Mouse (Mus musculus): ENCODE measurements around the gene Ranbp3. TPM values are rescaled to one million over a fixed set of nuclear protein-coding genes. Genes with fewer than 3 reads are reported as not detected.
A peak's percentile ranks its signal among the peaks of the same experiment; 100 is the strongest.

The Ranbp3 gene
- total and polyA plus RNA-seq, 3 experiments = 77.9 to 86.0 (median 79.5) TPM

- Histone ChIP-seq H3K4me2 (ENCODE audit: insufficient read depth, low read depth, poor library complexity, severe bottlenecking) (no peak overlapping the region), H3K4me3 (replicated peaks in 1 of 3; ENCODE audit: low read depth in 2 of 3, low read length in 2 of 3, poor library complexity in 1 of 3) (no peak overlapping the region), H3K4me1 (ENCODE audit: control insufficient read depth in 1 of 2, insufficient read depth in 2 of 2) (peaks cover 43 to 93% of the 10 kb centered on the region in 2 experiments), H3K79me2 (replicated peaks; ENCODE audit: control insufficient read depth, extremely low read depth, insufficient read depth, poor library complexity, severe bottlenecking) (peaks cover 90% of the 10 kb centered on the region), H3K36me3 (replicated peaks in 1 of 2; ENCODE audit: control insufficient read depth in 1 of 2, insufficient read depth in 1 of 2, low read length in 1 of 2) (peaks cover 59 to 99% of the 10 kb centered on the region in 2 experiments), H3K9ac (ENCODE audit: insufficient read depth, low read depth) (no peak overlapping the region), H3K27me3 (replicated peaks) (no peaks in the 10 kb centered on the region), H3K27ac (ENCODE audit: insufficient read depth, low read depth) (peak overlapping the region; percentile 53), H3K9me3 (replicated peaks; ENCODE audit: low read length) (no peaks in the 10 kb centered on the region)
- dilution Hi-C loops (cut with MboI; ENCODE audit: extremely low pct_ligation_motif_present, extremely low pct_unique_long_range_greater_than_20kb, low sequenced_read_pairs) (no loop called here), in situ Hi-C loops (cut with MboI; ENCODE audit: low pct_ligation_motif_present, low pct_unique_long_range_greater_than_20kb, low sequenced_read_pairs) (loop anchor here (5.0 kb wide), 1 partner anchor 34 kb away; the partner anchor contains the start of genes Ndufa11 and Vmac)
- no peak for TF ChIP-seq USF2 (conservative IDR thresholded peaks at IDR 0.05; ENCODE audit: low read depth, low read length)
- DNase-seq (ENCODE audit: extremely low read depth) = no peak
These were observed 10.5 kb downstream of the Ranbp3 start for GRCm38 (mm10) chr17:56683546-56684140.

DNA sequence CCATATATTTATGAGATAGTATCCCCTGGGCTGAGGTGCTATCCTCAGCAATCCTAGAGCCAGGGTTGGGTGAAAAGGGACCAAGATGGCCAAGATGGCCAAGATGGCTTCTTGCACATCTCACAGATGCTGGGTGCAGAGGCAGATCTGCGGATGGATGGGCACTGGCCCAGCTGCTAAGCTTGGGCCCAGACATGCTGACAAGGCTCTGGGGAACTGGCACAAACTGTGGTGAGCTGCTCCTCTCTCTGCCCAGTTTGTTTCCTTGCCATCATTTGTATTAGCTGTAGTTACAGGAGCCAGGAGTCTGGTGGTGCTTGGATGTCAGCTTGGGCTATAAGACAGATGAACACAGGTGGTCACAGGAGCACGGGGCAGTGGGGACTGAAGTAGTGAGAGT is 11.6 kb downstream of the Ranbp3 start:
- dilution Hi-C loops (cut with MboI; ENCODE audit: extremely low pct_ligation_motif_present, extremely low pct_unique_long_range_greater_than_20kb, low sequenced_read_pairs) = no loop called here
- no peak overlapping the region for H3K27ac ChIP-seq (ENCODE audit: insufficient read depth, low read depth)
- no peaks in the 10 kb centered on the region for H3K9me3 ChIP-seq (replicated peaks; ENCODE audit: low read length)
- DNase-seq (ENCODE audit: extremely low read depth) = no peak
- no peak overlapping the region for H3K9ac ChIP-seq (ENCODE audit: insufficient read depth, low read depth)
- H3K79me2 ChIP-seq (replicated peaks; ENCODE audit: control insufficient read depth, extremely low read depth, insufficient read depth, poor library complexity, severe bottlenecking) = peaks cover 90% of the 10 kb centered on the region
- H3K4me2 ChIP-seq (ENCODE audit: insufficient read depth, low read depth, poor library complexity, severe bottlenecking) = no peak overlapping the region
- TF ChIP-seq TBP (conservative IDR thresholded peaks at IDR 0.05; ENCODE audit: low read depth, low read length) (no peak), ELF1 (IDR thresholded peaks at IDR 0.05; ENCODE audit: low read depth, low read length) (no peak), RAD21 (IDR thresholded peaks at IDR 0.05; ENCODE audit: low read depth, low read length) (no peak), NELFE (IDR thresholded peaks at IDR 0.05; ENCODE audit: low read depth, low read length) (no peak), ZC3H11A (IDR thresholded peaks at IDR 0.05; ENCODE audit: low read depth, low read length) (no peak), MYC (IDR thresholded peaks at IDR 0.05; ENCODE audit: low read depth, low read length) (no peak), BHLHE40 (IDR thresholded peaks at IDR 0.05; ENCODE audit: low read depth, low read length) (no peak), POLR2AphosphoS2 (IDR thresholded peaks at IDR 0.05; ENCODE audit: low read depth, low read length) (no peak), E2F4 (IDR thresholded peaks at IDR 0.05; ENCODE audit: insufficient replicate concordance, low read depth, low read length) (no peak), NRF1 (IDR thresholded peaks at IDR 0.05; ENCODE audit: low read depth, low read length) (no peak), HCFC1 (IDR thresholded peaks at IDR 0.05; ENCODE audit: low read depth, low read length) (no peak), SIN3A (IDR thresholded peaks at IDR 0.05; ENCODE audit: low read length) (no peak), MAZ (IDR thresholded peaks at IDR 0.05; ENCODE audit: low read depth, low read length) (no peak), UBTF (IDR thresholded peaks at IDR 0.05; ENCODE audit: low read depth, low read length) (no peak), MXI1 (IDR thresholded peaks at IDR 0.05; ENCODE audit: low read depth, low read length) (no peak), MAX (IDR thresholded peaks at IDR 0.05; ENCODE audit: low read length) (no peak), CTCF (conservative IDR thresholded peaks at IDR 0.05 in 1 of 2, IDR thresholded peaks at IDR 0.05 in 1 of 2; ENCODE audit: low read depth in 2 of 2, low read length in 2 of 2) (no peak), CHD1 (IDR thresholded peaks at IDR 0.05; ENCODE audit: low read depth, low read length) (no peak), CHD2 (IDR thresholded peaks at IDR 0.05; ENCODE audit: low read length) (no peak), PAX5 (IDR thresholded peaks at IDR 0.05; ENCODE audit: low read length) (no peak)
- no peak overlapping the region for H3K4me3 ChIP-seq (replicated peaks in 1 of 3; ENCODE audit: low read depth in 2 of 3, low read length in 2 of 3, poor library complexity in 1 of 3)
- H3K36me3 ChIP-seq (replicated peaks in 1 of 2; ENCODE audit: control insufficient read depth in 1 of 2, insufficient read depth in 1 of 2, low read length in 1 of 2) = peaks cover 57 to 95% of the 10 kb centered on the region in 2 experiments
- peaks cover 43 to 91% of the 10 kb centered on the region in 2 experiments for H3K4me1 ChIP-seq (ENCODE audit: control insufficient read depth in 1 of 2, insufficient read depth in 2 of 2)
- in situ Hi-C loops (cut with MboI; ENCODE audit: low pct_ligation_motif_present, low pct_unique_long_range_greater_than_20kb, low sequenced_read_pairs) = loop anchor here (5.0 kb wide), 1 partner anchor 33 kb away; the partner anchor contains the start of genes Ndufa11 and Vmac
- H3K27me3 ChIP-seq (replicated peaks) = no peaks in the 10 kb centered on the region

All from CH12.LX (cell line).